In genomic region chr19:3562298-3562697, GRCm38 (mm10) we compare ENCODE assay signal across 10 mouse cellular contexts.
"Had no signal": no experiment of that assay in that cellular context is flagged by ENCODE, and none has a peak within 500 bp of the region (broad histone marks: within the 10 kb centered on the region; RNA-seq: fewer than 3 reads in every experiment).

No protein-coding gene starts in this region.

- ATAC-seq: midbrain, embryonic 13.5 days had no signal

- H3K4me2 ChIP-seq: liver, embryonic 11.5 days; lung, embryonic 15.5 days; midbrain, embryonic 13.5 days had no signal

- H3K4me3 ChIP-seq: lung, embryonic 15.5 days; midbrain, embryonic 13.5 days had no signal

- H3K27ac ChIP-seq: kidney, postnatal 0 days; liver, embryonic 14.5 days; midbrain, embryonic 13.5 days had no signal

- H3K4me1 ChIP-seq: midbrain, embryonic 13.5 days had no signal

- H3K9me3 ChIP-seq: lung, embryonic 15.5 days had no signal

- DNase-seq: kidney, adult 2 months; kidney, postnatal 4 days; layer of hippocampus, adult 9-11 months; thymus, adult 18-20 months; thymus, postnatal 36 days had no signal

- H3K27me3 ChIP-seq: lung, embryonic 15.5 days; midbrain, embryonic 13.5 days had no signal

- H3K9ac ChIP-seq: liver, embryonic 14.5 days; lung, embryonic 15.5 days; midbrain, embryonic 13.5 days had no signal
